Mouse (Mus musculus): ENCODE data around the gene Tnxb.

- TF ChIP-seq CTCF (IDR thresholded peaks at IDR 0.05; ENCODE audit: low read depth, low read length) (no peak), POLR2A (IDR thresholded peaks at IDR 0.05; ENCODE audit: borderline replicate concordance, low read depth, low read length) (no peak)
These were observed 20.1 kb downstream of the Tnxb start for GRCm38 (mm10) chr17:34690458-34690857.
